Mouse (Mus musculus): Measurements from ENCODE around the gene Maml3. TPM values are rescaled to one million over a fixed set of nuclear protein-coding genes. Genes with fewer than 3 reads are reported as not detected.
A peak's percentile ranks its signal among the peaks of the same experiment; 100 is the strongest.

Maml3 gene
- polyA plus RNA-seq, 1 experiment, result 3.1 TPM

DNA sequence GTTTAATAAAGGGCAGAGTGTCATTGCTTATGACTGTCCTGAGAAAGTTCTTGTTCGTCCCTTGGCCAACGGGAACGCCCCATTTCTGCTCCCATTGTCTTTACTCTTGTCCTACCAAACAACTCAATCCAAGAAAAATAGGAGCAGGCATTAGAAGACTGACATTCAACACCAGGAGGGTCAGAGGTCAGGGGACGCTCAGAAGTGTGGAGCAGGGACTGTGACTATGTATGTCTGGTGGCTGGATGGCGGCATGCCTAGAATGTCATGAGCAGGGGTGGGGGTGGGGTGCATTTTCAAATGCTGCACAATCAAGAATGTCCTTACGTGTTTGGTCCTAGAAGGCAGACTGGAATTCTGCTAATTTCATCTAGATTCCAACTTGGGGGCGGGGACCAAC lies 38.1 kb upstream of the Maml3 start:
- H3K27me3 ChIP-seq (ENCODE audit: control insufficient read depth, insufficient read depth, insufficient read length), result no peaks in the 10 kb centered on the region
- no peak overlapping the region for H3ac ChIP-seq (ENCODE audit: control insufficient read depth, insufficient read length)
- no peak overlapping the region for H3K4me3 ChIP-seq
- no peaks in the 10 kb centered on the region for H3K79me2 ChIP-seq (ENCODE audit: control insufficient read depth, insufficient read depth)
- no peaks in the 10 kb centered on the region for H3K36me3 ChIP-seq (ENCODE audit: control insufficient read depth, insufficient read depth)
- no peak overlapping the region for H3K4me2 ChIP-seq (ENCODE audit: low read depth)
- TF ChIP-seq POLR2A (IDR thresholded peaks at IDR 0.05; ENCODE audit: insufficient read length, low read depth) (no peak), MAX (IDR thresholded peaks at IDR 0.05; ENCODE audit: low read depth) (no peak), SRF (IDR thresholded peaks at IDR 0.05; ENCODE audit: control insufficient read depth, insufficient read length, low read depth) (no peak), E2F4 (IDR thresholded peaks at IDR 0.05; ENCODE audit: insufficient read depth) (no peak), USF1 (IDR thresholded peaks at IDR 0.05; ENCODE audit: low read depth) (no peak), TCF3 (IDR thresholded peaks at IDR 0.05; ENCODE audit: insufficient read length, low read depth) (no peak), MYOD1 (IDR thresholded peaks at IDR 0.05; ENCODE audit: control insufficient read depth in 1 of 3, insufficient read length in 2 of 3, low read depth in 2 of 3) (no peak), MYOG (IDR thresholded peaks at IDR 0.05; ENCODE audit: control insufficient read depth in 1 of 3, insufficient read depth in 1 of 3, insufficient read length in 2 of 3, low read depth in 2 of 3) (no peak), CEBPB (IDR thresholded peaks at IDR 0.05; ENCODE audit: insufficient read depth, poor library complexity, severe bottlenecking) (no peak), TCF12 (IDR thresholded peaks at IDR 0.05; ENCODE audit: insufficient read depth, poor library complexity, severe bottlenecking) (no peak), POLR2AphosphoS2 (IDR thresholded peaks at IDR 0.05; ENCODE audit: insufficient read length, low read depth) (no peak), REST (IDR thresholded peaks at IDR 0.05; ENCODE audit: insufficient read depth, insufficient read length) (no peak)

- Histone ChIP-seq H3K27me3 (ENCODE audit: control insufficient read depth, insufficient read depth, insufficient read length) (no peaks in the 10 kb centered on the region), H3ac (ENCODE audit: control insufficient read depth, insufficient read length) (no peak overlapping the region), H3K4me3 (no peak overlapping the region), H3K36me3 (ENCODE audit: control insufficient read depth, insufficient read depth) (no peaks in the 10 kb centered on the region), H3K79me2 (ENCODE audit: control insufficient read depth, insufficient read depth) (no peaks in the 10 kb centered on the region), H3K4me2 (ENCODE audit: low read depth) (peak overlapping the region; percentile 44)
- TF ChIP-seq MYOG (IDR thresholded peaks at IDR 0.05; ENCODE audit: control insufficient read depth in 1 of 3, insufficient read depth in 1 of 3, insufficient read length in 2 of 3, low read depth in 2 of 3), result peak in 1 of 3 experiments; percentile 24
- TF ChIP-seq USF1 (IDR thresholded peaks at IDR 0.05; ENCODE audit: low read depth), result peak; percentile 19
- no peak for TF ChIP-seq E2F4 (IDR thresholded peaks at IDR 0.05; ENCODE audit: insufficient read depth)
These were observed 35.3 kb upstream of the Maml3 start for GRCm38 (mm10) chr3:52140162-52140561.

GRCm38 (mm10) chr3:52125421-52125820 lies 20.5 kb upstream of the Maml3 start:
- Histone ChIP-seq H3ac (ENCODE audit: control insufficient read depth, insufficient read length) (no peak overlapping the region), H3K4me3 (no peak overlapping the region), H3K79me2 (ENCODE audit: control insufficient read depth, insufficient read depth) (no peaks in the 10 kb centered on the region), H3K36me3 (ENCODE audit: control insufficient read depth, insufficient read depth) (no peaks in the 10 kb centered on the region), H3K4me2 (ENCODE audit: low read depth) (no peak overlapping the region), H3K27me3 (ENCODE audit: control insufficient read depth, insufficient read depth, insufficient read length) (no peaks in the 10 kb centered on the region)
- TF ChIP-seq CEBPB (IDR thresholded peaks at IDR 0.05; ENCODE audit: insufficient read depth, poor library complexity, severe bottlenecking), result no peak
- no peak for TF ChIP-seq SRF (IDR thresholded peaks at IDR 0.05; ENCODE audit: control insufficient read depth, insufficient read length, low read depth)
- TF ChIP-seq MYOG (IDR thresholded peaks at IDR 0.05; ENCODE audit: control insufficient read depth in 1 of 3, insufficient read depth in 1 of 3, insufficient read length in 2 of 3, low read depth in 2 of 3), result no peak
- no peak for TF ChIP-seq USF1 (IDR thresholded peaks at IDR 0.05; ENCODE audit: low read depth)
- TF ChIP-seq TCF12 (IDR thresholded peaks at IDR 0.05; ENCODE audit: insufficient read depth, poor library complexity, severe bottlenecking), result no peak
- TF ChIP-seq POLR2AphosphoS2 (IDR thresholded peaks at IDR 0.05; ENCODE audit: insufficient read length, low read depth), result no peak
- TF ChIP-seq MAX (IDR thresholded peaks at IDR 0.05; ENCODE audit: low read depth), result no peak
- no peak for TF ChIP-seq REST (IDR thresholded peaks at IDR 0.05; ENCODE audit: insufficient read depth, insufficient read length)

DNA sequence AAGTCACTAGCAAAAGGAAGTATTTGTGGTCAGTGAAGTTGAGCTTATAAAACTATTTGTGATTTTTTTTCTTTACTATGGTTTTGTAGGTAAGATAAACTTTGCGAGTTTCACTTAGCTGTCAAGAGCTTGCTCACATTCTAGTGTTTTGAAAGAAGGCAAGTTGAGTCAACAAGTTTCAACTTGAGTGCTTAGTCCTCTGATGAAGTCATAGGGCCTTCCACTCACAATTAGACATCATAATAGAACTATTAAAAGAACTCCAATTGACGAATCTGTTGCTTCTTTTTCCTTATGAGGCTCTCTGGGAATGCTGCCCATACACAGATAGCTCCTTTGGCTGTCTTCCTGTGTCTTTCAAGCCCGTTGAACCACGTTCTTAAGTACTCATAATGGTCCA lies 16.0 kb upstream of the Maml3 start:
- Histone ChIP-seq H3K79me2 (ENCODE audit: control insufficient read depth, insufficient read depth) (no peaks in the 10 kb centered on the region), H3ac (ENCODE audit: control insufficient read depth, insufficient read length) (no peak overlapping the region), H3K4me3 (no peak overlapping the region), H3K36me3 (ENCODE audit: control insufficient read depth, insufficient read depth) (no peaks in the 10 kb centered on the region), H3K4me2 (ENCODE audit: low read depth) (no peak overlapping the region), H3K27me3 (ENCODE audit: control insufficient read depth, insufficient read depth, insufficient read length) (no peaks in the 10 kb centered on the region)
- TF ChIP-seq MAX (IDR thresholded peaks at IDR 0.05; ENCODE audit: low read depth) (no peak), MYOD1 (IDR thresholded peaks at IDR 0.05; ENCODE audit: control insufficient read depth in 1 of 3, insufficient read length in 2 of 3, low read depth in 2 of 3) (no peak), MYOG (IDR thresholded peaks at IDR 0.05; ENCODE audit: control insufficient read depth in 1 of 3, insufficient read depth in 1 of 3, insufficient read length in 2 of 3, low read depth in 2 of 3) (no peak), REST (IDR thresholded peaks at IDR 0.05; ENCODE audit: insufficient read depth, insufficient read length) (no peak), CEBPB (IDR thresholded peaks at IDR 0.05; ENCODE audit: insufficient read depth, poor library complexity, severe bottlenecking) (no peak), TCF12 (IDR thresholded peaks at IDR 0.05; ENCODE audit: insufficient read depth, poor library complexity, severe bottlenecking) (no peak), E2F4 (IDR thresholded peaks at IDR 0.05; ENCODE audit: insufficient read depth) (no peak), POLR2AphosphoS2 (IDR thresholded peaks at IDR 0.05; ENCODE audit: insufficient read length, low read depth) (no peak), POLR2A (IDR thresholded peaks at IDR 0.05; ENCODE audit: insufficient read length, low read depth) (no peak)

DNA sequence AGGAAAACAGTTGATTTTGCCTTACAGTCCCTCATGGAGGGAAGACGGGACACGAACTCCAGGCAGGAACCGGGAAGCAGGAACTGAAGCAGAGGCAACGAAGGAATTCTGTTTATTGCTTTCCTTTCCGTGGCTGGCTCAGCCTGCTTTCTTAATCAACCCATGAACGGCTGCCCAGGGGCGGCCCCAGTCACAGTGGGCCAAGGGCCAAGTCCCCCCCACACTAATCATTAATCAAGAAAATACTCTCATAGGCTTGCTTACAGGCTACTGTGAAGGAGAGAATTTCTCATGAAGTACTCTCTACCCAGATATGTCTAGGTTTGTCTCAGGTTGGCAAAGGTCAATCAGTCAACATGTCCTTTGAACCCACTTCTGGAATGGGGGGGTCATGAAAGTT lies 14.3 kb upstream of the Maml3 start:
- H3K4me3 ChIP-seq, result no peak overlapping the region

More for the DNA sequence above, 14.3 kb upstream of the Maml3 start:
- Histone ChIP-seq H3K79me2 (ENCODE audit: control insufficient read depth, insufficient read depth) (no peaks in the 10 kb centered on the region), H3K27me3 (ENCODE audit: control insufficient read depth, insufficient read depth, insufficient read length) (no peaks in the 10 kb centered on the region), H3K36me3 (ENCODE audit: control insufficient read depth, insufficient read depth) (no peaks in the 10 kb centered on the region), H3K4me2 (ENCODE audit: low read depth) (no peak overlapping the region), H3ac (ENCODE audit: control insufficient read depth, insufficient read length) (no peak overlapping the region)
- TF ChIP-seq TCF3 (IDR thresholded peaks at IDR 0.05; ENCODE audit: insufficient read length, low read depth), result no peak
- TF ChIP-seq USF1 (IDR thresholded peaks at IDR 0.05; ENCODE audit: low read depth), result no peak
- no peak for TF ChIP-seq MYOD1 (IDR thresholded peaks at IDR 0.05; ENCODE audit: control insufficient read depth in 1 of 3, insufficient read length in 2 of 3, low read depth in 2 of 3)

Measured in myocyte (in vitro differentiated cells).